Mouse (Mus musculus): ENCODE measurements around the gene Fiz1.

DNA sequence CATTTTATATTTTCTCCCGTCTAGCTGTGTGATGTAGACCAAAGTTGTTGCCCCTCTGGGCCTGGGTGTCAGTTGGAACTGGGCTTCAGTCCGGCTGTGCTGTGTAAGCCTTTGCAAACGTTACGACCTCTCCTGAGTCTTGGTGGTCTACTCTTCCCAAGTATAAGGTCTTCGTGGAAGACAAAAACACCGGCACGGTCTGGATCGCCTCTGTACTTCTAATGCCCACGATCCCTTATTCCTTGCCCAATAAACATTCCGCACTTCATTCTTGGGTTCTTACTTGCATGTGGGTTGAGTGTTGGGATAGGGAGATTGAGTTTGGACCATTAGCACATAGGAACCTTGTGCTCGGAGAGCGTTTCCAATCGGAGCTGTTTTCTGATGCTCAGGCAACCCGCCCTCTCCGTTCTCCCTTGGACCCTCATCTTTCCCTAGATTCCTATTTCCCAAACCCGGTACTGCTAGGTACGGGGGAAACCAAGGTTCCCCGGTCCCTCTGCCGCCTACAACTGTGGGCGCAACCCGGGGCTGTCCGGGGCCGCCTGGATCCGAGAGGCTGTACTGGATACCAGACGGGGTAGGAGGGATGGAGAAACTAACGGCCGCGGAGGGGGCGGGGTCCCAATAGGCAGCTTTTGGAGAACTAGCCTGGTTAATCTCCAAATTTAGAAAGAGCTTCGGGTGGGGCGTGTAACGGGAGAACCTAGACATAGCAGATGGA is 39.1 kb upstream of the Fiz1 start:
- no peak for TF ChIP-seq CTCF (IDR thresholded peaks at IDR 0.05; ENCODE audit: insufficient read depth, low read length)
- no peak for TF ChIP-seq POLR2A (IDR thresholded peaks at IDR 0.05; ENCODE audit: borderline replicate concordance, extremely low read depth, low read depth, low read length)
